Mouse (Mus musculus): Measurements from ENCODE around the gene Sncb.
A peak's percentile ranks its signal among the peaks of the same experiment; 100 is the strongest.

Sncb gene

DNA sequence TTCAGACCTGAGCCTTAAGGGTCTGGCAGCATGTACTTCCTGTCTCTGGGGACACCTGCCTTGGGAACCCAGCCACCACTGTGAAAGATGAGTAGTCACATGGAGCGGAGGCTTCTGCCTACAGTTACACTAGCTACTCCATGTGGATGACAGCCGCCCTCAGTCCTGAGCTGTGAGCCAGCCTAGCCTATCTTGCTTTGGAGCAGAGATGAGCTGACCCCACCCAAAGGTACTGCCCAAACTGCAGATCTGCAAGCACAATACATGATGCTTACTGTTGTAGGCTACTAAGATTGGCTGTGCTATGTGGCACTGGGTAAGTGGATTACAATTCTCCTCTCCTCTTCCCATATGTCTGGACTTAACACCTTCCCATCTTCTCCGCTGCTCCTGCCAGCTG, 14.7 kb upstream of the Sncb start:
- no peak for DNase-seq

DNA sequence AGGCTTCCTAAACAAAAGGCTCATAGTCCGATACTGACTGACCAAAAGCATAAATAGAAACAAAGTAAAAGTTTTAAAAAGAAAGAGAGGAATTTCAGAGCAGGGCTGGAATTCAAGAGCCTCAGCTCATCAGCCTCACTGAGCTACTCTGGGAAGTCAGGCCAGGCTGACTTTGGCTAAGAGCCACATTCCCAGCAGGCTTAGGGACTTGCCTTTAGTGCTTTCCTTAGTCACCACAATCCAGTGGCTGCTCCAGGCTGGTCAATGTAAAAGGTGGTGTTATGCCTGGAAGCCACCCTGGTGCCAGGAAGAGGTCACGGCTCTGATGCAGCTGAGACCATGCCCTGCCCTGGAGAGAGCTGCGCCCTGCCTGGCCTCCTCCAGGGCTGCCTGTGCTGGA, 14.2 kb upstream of the Sncb start:
- peak; percentile 67 for DNase-seq

DNA sequence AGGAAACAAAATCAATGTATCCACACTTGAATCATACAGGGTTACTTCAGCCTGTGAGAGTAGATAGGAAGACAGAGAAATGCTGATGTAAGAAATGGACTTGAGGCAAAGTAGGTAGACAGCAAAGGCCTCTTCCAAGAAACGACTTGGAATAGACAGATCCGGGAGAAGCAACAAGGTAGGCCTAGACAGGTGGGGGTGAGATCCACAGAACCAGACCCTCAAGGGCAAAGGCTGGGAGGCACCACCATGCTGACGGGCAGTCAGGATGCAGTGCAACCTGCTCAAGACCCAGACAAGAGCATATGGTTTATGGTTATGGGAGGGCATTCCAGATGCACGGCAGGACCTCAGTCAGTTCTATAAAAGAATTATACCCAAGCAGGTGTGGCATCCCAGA, 617 bp upstream of the Sncb start:
- DNase-seq = no peak

DNA sequence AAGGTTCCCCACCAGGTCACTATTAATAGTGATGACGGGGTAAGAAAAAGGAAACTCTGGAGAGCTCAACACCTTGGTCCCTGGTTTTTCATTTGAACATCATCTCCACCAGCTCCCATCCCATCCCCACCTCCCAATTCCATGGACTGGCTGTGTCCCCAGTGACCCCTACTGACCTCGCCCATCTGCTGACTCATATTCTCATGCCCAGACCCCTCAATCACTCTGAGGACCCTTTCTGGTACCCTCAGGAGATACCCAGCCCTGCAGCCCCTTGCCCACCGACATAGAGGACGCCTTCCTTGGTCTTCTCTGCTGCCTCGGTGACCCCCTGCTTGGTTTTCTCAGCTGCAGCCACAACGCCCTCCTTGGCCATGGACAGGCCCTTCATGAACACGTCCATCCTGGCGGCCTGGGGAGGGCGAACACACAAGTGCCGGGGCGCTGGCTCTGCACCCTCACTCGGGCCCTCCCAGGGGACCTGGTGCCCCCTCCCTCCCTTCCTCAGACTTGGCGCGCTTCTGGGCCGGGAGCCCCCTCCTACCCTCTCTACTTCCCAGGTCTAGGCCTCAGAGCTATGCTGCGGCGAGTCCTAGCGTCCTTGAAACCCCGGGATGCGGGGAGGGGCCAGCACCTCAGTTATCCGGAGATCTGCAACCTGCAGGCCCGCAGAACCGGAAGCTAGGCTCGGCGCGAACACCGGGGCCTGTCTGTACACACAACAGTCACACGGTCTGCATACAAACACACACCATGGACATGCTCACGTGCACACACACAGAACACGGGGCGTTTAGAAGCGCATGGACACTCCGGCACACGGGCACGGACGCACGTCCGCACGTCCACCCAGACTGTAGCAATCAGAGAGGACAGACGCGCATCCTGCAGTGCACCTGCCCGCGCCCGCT, 859 bp downstream of the Sncb start:
- DNase-seq = no peak

DNA sequence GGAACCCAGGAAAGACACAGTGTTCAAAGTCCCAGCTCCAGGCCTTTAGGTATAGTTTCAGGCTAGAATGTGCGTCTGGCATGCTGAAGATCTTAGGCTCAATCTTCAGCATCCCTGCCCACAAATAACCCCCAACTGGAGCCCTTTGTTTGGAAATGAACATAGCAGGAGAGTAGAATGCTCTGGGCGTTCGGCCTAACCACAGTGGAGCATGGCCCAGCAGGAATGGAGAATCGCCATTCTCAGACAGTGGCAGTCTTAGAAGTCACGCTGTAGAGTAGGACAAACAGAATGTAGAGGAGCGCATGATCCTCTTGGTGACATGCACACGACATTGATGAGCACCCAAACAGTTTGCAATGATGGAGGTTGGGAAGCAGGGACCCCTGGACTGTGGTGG, 5.5 kb downstream of the Sncb start:
- DNase-seq = no peak

DNA sequence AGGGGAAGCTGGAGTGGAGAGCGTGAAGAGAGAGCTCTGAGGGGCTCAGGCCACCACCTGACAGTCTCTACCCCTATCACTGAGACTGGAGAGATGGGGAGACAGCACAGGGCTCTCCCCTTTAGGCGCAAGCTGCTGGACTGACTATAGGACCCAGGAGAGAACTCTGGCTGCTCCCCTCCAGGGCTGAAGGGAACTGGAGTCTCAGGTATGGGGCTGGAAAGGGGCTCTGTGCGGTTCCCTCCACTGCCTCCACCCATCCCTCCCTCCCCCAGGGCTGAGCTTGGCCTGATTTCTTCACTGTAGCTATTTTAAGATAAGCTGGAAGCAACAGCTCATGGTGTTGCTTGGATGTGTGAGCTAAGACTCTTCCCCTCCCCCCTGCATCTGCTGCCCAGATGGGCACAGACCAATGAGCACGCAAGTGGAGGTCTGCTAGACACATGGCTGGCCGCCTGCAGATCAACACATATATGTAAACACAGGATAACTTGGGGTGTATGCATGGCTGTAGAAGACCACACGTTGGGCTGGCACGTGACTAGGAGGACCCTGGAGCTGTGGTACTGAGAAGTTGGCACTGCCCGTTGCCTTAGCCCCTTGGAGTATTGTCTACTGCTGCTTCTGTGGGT, 6.1 kb downstream of the Sncb start:
- no peak for DNase-seq

DNA sequence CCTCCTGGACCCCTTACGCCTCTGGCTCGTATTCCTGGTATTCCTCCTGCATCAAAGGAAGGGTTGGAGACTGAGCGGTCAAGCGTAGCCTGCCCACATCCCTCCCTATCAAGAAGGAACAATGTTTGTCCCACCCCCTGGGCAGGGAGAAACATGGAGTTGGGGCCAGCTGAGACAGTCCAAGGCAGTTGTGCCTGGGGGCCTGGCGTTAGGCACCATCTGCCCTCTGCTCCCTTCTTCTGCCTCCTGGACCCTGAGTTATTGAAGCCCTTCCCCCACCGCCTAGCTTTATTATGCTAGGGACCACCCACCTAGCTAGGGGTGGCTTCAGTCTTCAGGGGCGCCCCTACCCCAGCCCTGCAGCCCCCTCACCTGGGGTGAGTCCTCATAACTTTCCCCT, 6.9 kb downstream of the Sncb start:
- DNase-seq = no peak

DNA sequence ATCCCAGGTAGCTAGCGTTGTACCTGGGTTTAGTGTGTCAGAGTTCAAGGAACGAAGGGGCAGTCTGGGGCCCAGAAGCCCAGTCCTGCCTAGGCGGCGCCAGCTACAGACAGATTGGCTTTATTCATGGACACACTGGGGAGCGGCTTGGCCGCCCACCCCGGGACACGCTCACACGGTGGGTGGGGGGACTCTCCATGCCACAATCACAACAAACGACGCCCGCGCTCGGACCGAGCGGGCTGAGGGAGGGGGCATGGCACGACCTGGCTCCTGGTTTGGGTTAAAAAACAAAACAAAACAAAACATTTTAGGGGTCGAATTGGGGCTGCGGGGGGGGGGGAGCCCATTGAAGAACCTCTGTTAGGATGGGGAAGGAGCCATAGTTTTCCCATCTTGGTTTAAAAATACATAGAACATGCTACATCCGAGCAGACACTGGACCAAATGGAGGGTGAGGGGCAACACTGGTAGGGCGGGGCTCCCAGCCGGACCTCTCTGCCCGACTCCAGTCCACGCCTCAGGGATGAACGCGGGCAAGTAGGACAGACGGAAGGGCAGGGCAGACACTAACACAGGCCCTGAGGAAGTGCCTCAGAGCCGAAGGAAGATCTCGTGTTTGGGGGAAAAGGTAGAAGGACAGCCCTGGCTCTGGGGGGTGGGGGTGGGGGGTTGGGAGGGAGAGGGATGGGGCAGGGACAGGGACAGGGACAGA, 7.5 kb downstream of the Sncb start:
- no peak for DNase-seq

DNA sequence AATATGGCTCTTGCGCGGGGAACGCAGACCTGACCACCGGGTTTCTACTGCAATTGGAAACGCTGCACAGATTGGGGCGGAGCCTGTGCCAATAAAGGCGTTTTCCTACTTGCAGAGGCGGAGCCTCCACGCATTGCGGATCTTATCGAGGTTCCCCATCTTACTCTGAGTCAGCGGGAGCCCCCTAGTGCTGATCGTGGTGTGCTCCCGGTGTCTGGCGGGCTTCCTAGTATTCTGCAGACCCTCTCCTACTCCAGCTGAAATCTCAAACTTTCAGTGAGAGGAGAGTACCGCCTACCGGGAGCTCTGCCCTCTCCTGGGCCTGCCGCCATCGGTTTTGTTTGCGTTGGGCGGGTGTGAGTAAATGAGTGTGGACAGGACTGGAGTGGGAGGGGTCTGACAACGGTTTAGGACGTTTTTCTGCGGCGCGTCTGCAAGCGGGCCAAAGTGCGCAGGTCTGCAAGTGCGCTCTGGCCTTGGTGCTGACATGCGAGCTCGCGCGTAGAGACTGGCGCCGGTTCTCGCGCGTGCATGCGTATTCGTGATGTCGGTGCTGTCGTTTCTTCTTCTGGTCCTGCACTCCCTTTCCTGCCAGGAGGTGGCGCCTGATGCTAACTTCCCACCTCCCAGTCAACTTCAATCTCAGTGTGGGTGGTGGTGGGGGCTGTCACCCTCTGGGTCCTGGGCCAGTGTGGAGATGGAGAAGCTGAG, 8.2 kb downstream of the Sncb start:
- peak; percentile 90 for DNase-seq

DNA sequence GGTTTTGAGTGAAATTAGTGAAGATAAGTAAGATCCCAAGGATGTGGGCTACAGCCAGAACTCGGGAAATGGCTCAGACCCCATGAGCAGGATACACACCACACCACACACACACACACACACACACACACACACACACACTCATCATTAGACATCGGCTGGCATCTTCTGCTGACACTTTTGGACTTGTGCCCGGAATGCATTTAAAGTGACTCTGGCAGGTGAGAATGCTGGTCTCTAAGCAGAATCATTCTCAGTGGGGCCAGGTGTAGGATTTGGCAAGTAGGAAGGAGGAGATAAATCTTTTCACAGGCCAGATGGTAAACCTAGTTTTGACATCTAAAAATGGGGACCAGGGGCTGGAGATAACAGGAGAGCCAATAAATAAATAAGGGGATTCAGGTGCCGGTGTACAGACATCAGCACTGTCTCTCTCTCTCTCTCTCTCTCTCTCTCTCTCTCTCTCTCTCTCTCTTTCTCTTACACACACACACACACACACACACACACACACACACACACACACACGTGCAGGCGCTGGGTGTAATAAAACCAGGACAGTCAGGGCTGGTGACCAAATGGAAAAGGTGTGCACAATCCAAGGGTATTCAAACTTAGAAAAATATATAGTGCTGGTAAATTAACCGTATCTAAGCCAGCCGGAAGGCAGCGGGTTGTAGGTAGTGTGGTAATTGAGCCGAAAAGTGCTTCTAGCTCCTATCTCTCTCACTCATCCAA, 9.1 kb downstream of the Sncb start:
- DNase-seq = no peak

DNA sequence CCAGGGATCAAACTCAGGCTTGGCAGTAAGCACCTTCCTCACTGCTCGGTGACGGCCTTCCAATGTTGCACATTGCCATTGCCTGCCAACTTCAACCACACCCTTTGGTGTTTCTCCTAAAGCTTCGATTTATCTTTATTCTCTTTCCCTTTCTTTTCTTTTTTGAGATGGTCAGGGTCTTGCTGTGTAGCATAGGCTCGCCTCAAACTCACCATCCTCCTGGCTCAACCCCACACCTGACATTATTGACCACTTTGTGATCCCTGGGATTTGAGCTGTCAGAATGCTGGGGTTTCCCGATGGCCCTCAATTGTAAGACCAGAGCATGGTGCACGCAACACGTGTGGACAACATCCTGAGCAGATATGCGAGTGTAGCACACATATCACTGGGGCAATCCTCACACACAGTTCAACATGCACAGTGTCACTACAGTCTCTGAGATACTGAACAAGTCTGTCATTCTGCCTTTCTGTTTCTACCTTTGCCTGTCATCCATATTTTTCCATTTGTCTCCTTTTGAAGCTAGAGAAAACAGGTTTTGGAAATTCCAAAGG, 10.2 kb downstream of the Sncb start:
- DNase-seq = no peak

DNA sequence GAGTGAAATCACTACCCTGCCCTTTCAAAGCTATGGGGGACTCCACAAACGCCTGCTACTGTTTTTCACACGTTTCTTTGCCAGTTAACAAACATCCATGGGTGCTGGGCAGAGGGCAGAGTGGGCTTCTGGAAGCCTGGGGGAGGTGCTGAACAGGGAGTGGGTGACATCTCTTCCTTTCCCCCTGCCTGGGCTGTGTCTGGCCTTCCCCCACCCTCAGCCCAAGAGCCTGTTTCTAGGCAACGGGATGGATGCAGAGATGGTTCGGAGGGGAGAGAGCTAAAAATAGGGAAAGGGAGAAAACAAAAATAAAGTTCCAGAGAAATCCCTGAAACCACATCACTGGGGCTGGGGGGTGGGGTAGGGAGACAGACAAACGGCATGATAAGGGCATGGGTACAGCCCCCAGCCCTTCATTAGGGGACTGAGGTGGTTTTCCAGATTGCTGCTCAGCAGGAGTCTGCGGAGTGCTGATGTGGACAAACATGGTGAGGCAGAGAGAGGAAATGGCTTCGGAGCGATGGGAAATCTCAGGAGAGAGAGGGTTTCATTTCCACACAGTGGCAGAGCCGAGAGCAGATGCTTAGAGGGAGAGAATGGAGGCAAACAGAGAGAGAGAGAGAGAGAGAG, 11.1 kb downstream of the Sncb start:
- no peak for DNase-seq

DNA sequence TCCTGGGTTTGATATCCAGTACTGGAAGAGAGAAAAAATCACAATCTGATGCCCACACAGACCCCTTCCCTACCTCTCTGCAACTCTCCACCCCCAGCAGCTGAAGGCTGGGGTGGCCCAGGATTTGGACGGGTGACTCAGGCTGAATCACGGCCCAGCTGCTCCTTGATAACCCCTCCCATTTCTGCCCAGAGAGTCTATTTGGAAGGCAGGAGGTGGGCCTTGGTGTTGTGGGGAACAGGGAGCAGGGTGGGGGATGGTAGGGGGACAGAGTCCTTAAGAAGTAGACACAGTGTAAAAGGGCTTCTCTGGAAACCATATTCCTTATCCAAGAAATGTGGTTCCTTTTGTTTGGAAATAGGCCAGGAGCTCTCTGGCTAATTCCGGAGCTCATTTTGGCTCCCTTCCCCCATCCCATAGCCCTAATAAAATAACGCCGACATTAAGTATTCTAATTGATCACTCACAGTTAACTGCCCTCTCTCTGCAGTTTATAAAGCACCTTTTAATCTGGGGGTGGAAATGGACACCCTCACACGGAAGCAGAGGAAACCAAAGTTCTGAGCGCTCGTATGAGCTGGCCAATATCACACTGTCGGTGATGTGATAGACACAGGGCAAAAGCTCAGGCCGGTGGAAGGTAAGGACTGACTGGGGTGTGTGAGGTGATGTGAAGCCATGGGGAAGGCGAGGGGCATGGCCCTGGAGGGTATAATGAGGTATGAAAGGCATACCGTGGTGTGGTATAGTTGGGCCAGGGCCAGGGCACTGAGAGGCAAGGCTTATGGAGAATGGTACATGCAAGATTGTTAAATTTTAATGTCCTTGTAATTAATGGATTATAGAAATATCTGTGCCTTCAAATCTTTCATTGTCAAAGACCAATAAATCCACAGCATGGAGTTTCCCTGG, 12.0 kb downstream of the Sncb start:
- DNase-seq = no peak

DNA sequence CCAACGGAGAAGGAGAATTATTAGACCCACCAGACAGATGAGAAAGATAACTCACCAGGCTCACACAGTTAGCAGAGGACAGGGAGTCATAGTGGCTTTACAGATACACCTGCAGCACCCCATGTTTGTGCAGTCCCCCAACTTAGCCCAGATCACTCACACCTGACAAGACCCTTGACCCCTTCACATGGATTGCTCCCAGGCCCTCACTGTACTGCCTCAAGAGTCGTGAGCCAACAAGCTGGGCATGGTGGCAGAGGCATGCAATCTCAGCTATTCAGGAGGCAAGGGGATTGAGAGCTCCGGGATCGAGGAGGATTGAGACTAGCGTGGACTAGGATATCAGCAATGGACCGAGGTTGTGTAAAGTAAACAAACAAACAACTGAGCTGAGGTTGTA, 12.7 kb downstream of the Sncb start:
- DNase-seq = no peak

DNA sequence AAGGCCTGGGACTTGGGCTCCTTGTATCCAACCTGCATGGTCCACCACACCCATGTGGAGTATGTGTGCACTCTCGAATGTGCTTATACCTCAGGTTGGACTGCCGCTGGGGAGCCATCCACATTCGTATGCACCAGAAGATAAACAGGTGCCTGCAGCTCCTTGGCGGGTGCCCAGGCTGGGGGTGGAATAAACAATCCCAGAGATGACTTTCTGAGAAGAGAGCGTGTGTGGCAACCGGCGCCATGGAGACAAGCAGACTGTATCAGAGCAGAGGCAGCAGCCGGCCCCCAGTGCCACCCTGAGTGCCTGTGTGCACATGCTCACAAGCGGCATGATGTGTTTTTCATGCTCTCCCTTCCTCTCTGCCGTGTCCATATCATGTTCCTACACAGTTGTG, 13.7 kb downstream of the Sncb start:
- DNase-seq = no peak

DNA sequence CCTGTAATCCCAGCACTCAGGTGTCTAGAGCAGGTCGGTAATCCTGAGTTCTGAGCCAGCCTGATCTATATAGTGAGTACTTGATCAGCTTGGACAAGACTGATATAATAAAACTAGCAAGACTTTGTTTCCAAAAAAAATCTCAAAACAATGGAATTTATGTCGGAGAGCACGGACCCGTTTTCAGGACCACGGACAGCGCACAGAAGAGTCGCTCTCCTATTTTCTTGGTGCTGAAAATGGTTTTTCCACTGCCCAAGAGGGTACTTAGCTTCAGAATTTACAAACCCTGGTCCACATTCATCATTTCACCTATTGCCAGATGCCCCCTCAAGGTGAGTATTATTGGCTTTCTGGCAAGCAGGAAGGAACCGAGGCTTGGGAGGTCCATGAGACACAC, 15.7 kb downstream of the Sncb start:
- peak; percentile 53 for DNase-seq

DNA sequence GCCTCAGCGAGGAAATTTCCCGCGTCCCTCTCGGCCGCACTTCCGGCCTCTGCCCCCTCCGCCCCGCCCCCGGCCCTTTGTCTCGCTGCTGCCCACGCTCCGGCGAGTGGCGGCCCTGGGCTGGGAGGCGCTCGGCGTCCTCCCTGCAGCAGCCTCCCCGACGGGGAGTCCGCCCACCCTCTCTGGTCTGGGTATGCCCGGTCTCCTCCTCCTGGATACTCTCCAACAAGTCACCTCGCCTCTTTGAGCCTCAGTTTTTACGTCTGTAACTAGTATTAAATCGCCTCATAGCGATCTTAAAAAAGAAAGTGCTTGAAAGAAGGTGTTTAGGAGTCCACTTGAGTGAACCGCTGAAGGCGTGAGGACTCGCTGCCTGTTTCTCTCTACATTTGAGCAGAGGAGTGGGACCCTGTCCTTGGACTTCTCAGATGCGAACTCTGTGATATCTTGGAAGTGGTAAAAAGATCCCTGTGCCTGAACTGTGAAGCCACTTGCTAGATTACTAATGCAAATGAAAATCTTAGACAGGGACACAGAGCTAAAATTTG, 16.5 kb downstream of the Sncb start, which contains the start of gene Gprin1:
Gene Gprin1 (minus strand): TSS at position 11 of the 548 bp plus-strand sequence.
- DNase-seq = no peak

DNA sequence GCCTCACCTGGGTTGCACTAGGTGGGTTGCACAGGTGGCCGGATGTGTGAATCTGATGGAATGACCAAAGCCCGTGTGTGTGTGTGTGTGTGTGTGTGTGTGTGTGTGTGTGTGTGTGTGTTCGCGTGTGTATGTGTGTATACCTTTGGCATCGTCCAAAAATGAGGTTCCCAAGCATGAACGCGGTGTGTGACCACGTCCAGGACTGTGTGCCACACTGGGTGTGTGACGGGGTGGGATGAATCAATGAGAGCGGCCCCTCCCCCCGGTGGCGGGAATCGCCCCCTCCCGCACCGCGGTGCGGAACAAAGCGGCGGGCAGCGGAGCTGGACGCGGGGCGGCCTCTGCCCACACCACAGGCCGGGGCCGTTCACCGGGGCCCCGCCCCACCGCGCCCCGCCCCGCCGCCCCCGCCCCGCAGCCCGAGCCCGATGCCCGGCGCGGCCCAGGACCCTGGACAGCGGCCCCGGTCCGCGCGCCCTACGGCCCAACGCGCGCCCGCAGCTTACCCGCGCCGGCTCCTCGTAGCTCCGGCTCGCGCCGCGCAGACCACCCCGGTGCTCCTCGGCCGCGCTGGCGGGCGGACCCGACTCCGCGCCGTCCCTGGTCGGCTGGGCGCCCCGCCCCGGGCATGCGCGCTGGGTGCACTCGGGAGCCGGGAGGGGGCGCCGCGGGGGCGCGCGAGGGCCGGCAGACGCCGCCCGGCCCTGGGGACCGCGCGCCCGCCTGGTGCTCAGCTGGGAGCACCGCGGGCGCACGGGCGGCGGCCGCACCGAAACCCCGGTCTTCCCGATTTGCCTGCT, 17.1 kb downstream of the Sncb start:
- peak; percentile 25 for DNase-seq

DNA sequence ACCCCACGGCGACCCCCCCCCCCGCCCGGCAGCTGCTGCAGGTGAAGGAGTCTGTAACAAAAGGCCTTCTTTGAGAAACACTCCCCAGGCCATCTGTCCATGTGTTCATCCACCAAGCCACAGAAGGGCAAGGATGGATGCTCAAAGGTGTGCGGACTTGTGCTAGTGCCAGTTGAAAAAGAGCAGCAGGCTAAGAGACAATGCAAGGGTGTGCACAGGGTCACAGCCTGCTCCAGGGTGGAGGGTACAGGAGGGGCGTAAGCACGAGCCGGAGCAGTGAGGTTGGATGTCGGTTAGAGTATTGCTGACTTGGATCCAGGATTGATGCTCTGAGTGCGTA, 17.7 kb downstream of the Sncb start:
- DNase-seq = no peak

Measured in lung, postnatal 10 days (tissue).